Mouse (Mus musculus): ENCODE results near the gene Sod2. TPM values are rescaled to one million over a fixed set of nuclear protein-coding genes. Genes with fewer than 3 reads are reported as not detected.
A peak's percentile ranks its signal among the peaks of the same experiment; 100 is the strongest.
"Not testable (repeated sequence)": the region's sequence is repeated elsewhere in the genome, so short reads cannot be mapped to it uniquely, and the experiment has no call there.

Gene Sod2
- polyA plus RNA-seq, 1 experiment from 2014 or later: 83.1 TPM

DNA sequence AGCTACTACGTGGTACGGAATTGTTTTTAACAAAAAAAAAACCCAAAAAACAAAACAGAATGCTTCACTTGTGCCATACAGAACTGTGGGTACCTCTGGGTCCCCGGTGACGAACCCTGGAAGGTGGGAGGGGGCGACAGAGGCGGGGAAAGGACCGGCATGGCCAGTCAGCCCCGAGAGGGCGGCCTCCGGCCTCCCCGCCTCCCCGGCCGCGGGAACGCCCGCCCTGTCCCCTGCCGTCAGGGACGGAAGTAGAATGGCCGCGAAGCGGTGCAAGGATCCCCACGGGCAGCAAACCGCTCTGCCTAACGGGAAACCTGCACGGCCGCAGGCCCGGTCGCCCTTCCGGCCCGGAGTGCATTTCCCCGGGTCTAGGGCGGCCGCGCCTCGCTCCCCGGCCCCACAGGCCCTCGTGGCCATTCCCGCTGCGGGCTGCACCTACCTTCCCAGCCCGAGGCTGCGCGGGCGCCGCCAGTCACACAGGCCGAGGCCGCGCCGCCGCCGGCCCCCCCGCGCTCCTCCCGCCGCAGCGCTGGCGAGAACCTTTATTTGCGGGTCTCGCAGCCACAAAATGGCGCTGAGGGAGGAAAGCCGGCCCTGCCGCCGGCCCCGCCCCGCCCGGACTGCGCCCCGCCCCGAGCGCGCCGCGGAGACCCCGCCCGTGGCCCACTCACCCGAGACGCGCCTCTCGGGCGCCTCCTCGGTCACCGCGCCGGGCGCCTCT is 14.8 kb upstream of the Sod2 start:
- peak overlapping the region; percentile 99 for H3K27ac ChIP-seq
- H3K9me3 ChIP-seq: no peaks in the 10 kb centered on the region
- H3K4me2 ChIP-seq (replicated peaks): peak overlapping the region; percentile 82
- peaks cover 6% of the 10 kb centered on the region; the same call in 1 of the 2 replicates for H3K36me3 ChIP-seq
- H3K27me3 ChIP-seq: no peaks in the 10 kb centered on the region
- H3K4me1 ChIP-seq: peaks cover 6% of the 10 kb centered on the region; the same call in 1 of the 2 replicates
- WGBS: 1% methylated on average over 84 of the region's 84 CpGs
- peak overlapping the region; percentile 93 for H3K4me3 ChIP-seq
- peak overlapping the region; percentile 94 for H3K9ac ChIP-seq
- peak; percentile 93 for ATAC-seq (ENCODE audit: insufficient number of reproducible peaks, insufficient read depth, low FRiP score, low TSS enrichment)

DNA sequence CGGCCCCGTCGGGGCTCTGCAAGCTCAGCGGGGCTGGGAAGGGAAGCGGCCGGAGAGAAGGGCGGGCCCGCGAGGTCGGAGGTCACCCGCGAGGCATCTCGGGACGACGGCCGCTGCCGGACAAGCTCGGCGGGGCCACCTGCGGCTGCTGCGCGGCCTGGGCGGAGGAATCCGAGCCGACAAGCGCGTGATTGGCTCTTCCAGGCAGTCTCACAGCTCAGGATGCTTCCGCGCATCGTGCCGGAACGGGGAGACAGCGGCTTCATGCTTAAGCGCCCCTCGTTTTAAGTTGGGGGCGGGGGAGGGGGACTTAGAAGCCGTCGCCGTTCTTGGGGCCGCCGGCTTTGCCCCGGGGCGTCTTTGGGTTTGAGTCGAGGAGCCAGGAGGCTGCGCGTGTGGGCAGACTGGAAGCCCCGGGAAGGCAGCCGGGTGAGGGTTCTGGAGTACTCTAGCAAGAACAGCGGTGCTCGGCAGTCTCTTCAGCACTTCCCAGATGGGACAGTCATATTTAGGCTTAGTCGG is 14.1 kb upstream of the Sod2 start:
- WGBS: 0% methylated on average over 51 of the region's 51 CpGs
- Histone ChIP-seq H3K36me3 (peaks cover 6% of the 10 kb centered on the region; the same call in 1 of the 2 replicates), H3K4me3 (peak overlapping the region; percentile 93), H3K27ac (peak overlapping the region; percentile 99), H3K27me3 (no peaks in the 10 kb centered on the region), H3K9me3 (no peaks in the 10 kb centered on the region), H3K4me2 (replicated peaks) (peak overlapping the region; percentile 82), H3K4me1 (peaks cover 6% of the 10 kb centered on the region; the same call in 1 of the 2 replicates), H3K9ac (peak overlapping the region; percentile 94)
- ATAC-seq (ENCODE audit: insufficient number of reproducible peaks, insufficient read depth, low FRiP score, low TSS enrichment): peak; percentile 80; the same call in 1 of the 2 replicates

DNA sequence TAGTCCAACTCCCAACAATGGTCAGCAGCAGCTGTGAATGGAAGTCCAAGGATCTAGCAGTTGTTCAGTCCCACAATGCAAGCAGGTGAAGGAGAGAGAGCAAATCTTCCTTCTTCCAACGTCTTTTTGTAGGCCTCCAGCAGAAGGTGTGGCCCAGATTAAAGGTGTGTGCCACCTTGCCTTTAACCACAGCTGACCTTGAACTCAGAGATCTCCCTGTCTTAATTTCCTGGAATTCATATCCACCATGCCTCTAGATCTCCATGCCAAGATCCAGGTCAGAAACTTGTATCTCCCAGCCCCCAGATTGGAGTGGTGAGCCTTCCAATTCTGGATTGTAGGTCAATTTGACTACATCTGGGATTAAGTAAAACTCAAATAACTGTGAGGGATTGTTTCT is 12.6 kb upstream of the Sod2 start, which contains the start of gene Wtap:
Gene Wtap (minus strand): TSS at position 101 of the 400 bp plus-strand sequence.
- H3K4me1 ChIP-seq: peaks cover 6% of the 10 kb centered on the region; the same call in 1 of the 2 replicates
- no peaks in the 10 kb centered on the region for H3K9me3 ChIP-seq
- ATAC-seq (ENCODE audit: insufficient number of reproducible peaks, insufficient read depth, low FRiP score, low TSS enrichment): no peak
- WGBS: 68% methylated on average over 1 of the region's 1 CpGs
- no peaks in the 10 kb centered on the region for H3K36me3 ChIP-seq
- peak within 1 kb of the TSS; percentile 99; the same call in 1 of the 2 replicates for H3K27ac ChIP-seq
- H3K4me3 ChIP-seq: peak within 1 kb of the TSS; percentile 93
- peak within 1 kb of the TSS; percentile 82 for H3K4me2 ChIP-seq (replicated peaks)
- H3K9ac ChIP-seq: peak within 1 kb of the TSS; percentile 94; the same call in 1 of the 2 replicates
- H3K27me3 ChIP-seq: no peaks in the 10 kb centered on the region

DNA sequence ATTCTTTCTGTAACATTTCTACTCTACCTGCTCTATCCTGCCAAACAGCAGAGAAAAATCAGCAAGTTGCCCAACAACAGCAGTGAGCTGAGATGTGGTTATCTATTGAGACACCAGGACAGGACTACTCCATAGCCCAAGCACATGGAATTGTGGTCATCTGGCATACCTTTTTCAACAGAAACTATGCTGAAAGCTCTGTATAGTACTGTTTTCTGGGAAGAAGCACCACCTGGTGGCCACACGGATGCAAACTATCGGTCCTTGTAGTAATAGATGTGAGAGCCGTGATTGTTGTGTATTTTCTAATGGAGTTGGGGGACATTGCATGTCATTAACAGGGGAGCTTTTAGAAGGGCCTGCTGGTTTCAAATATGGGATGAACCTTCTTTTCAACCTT is 10.3 kb upstream of the Sod2 start:
- 17% methylated on average over 3 of the region's 3 CpGs for WGBS
- Histone ChIP-seq H3K27me3 (no peaks in the 10 kb centered on the region), H3K36me3 (no peaks in the 10 kb centered on the region), H3K27ac (no peak overlapping the region), H3K4me1 (no peaks in the 10 kb centered on the region), H3K9ac (no peak overlapping the region), H3K4me2 (replicated peaks) (no peak overlapping the region), H3K9me3 (no peaks in the 10 kb centered on the region), H3K4me3 (no peak overlapping the region)
- no peak for ATAC-seq (ENCODE audit: insufficient number of reproducible peaks, insufficient read depth, low FRiP score, low TSS enrichment)

DNA sequence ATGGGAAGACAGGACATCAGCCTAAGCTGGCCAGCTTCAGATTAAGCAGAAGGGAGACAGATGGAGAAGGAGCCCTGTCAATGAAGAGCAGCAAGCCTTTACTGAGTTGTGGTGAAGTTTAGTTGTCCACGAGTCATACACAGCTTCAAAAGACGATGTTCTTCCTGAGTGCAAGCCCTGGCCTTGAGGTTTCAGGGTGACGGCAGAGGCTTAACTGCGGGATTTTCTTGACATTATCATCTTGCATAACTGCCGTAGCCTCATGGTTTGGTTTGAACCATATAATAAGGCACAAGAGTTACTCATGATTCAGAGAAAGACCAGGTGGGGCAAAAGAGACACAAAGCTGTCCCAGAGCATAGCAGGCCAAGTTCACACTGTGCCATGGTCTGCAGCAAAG is 8.8 kb upstream of the Sod2 start:
- no peak overlapping the region for H3K27ac ChIP-seq
- H3K9ac ChIP-seq: no peak overlapping the region
- H3K9me3 ChIP-seq: no peaks in the 10 kb centered on the region
- ATAC-seq (ENCODE audit: insufficient number of reproducible peaks, insufficient read depth, low FRiP score, low TSS enrichment): no peak
- H3K4me3 ChIP-seq: no peak overlapping the region
- 92% methylated on average over 5 of the region's 5 CpGs for WGBS
- H3K36me3 ChIP-seq: no peaks in the 10 kb centered on the region
- H3K27me3 ChIP-seq: no peaks in the 10 kb centered on the region
- no peaks in the 10 kb centered on the region for H3K4me1 ChIP-seq
- H3K4me2 ChIP-seq (replicated peaks): no peak overlapping the region

DNA sequence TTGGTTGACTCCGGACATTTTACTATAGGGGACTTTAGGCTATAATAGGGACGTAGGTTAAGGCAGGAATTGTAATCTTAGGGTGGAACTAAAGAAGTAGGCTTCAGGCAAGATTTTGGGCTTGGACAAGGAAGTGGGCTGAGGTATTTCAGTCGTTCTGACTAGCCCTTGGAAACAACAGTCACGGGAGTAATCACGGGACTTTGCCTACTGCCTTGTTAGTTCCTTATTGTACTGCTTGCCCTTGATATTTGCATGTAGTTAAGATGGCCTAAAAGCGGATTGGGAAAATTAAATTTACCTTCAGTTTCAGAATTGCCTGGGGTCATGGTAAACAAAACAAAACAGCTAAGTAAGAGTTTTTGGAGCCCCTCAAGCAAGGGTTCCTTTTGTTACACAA is 7.6 kb upstream of the Sod2 start:
- no peak overlapping the region for H3K9ac ChIP-seq
- H3K27me3 ChIP-seq: no peaks in the 10 kb centered on the region
- no peak for ATAC-seq (ENCODE audit: insufficient number of reproducible peaks, insufficient read depth, low FRiP score, low TSS enrichment)
- WGBS: 70% methylated on average over 6 of the region's 6 CpGs
- no peaks in the 10 kb centered on the region for H3K9me3 ChIP-seq
- H3K27ac ChIP-seq: no peak overlapping the region
- no peak overlapping the region for H3K4me3 ChIP-seq
- H3K36me3 ChIP-seq: no peaks in the 10 kb centered on the region
- no peak overlapping the region for H3K4me2 ChIP-seq (replicated peaks)
- no peaks in the 10 kb centered on the region for H3K4me1 ChIP-seq

DNA sequence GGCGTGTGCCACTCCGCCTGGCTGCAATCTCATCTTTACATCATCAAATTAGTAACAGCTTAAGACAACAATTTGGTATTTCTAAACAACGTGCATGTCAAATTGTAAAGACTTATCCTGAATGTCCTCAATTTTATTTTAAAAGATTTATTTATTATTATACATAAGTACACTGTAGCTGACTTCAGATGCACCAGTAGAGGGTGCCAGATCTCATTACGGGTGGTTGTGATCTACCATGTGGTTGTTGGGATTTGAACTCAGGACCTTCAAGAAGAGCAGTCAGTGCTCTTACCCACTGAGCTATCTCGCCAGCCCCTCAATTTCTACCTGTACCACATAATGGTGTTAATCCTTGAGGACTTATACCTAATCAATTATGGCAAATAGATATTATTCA is 4.4 kb upstream of the Sod2 start:
- 91% methylated on average over 5 of the region's 5 CpGs for WGBS
- not testable (repeated sequence) for H3K4me3 ChIP-seq; H3K9me3 ChIP-seq; H3K36me3 ChIP-seq; H3K9ac ChIP-seq; ATAC-seq (ENCODE audit: insufficient number of reproducible peaks, insufficient read depth, low FRiP score, low TSS enrichment); H3K4me2 ChIP-seq (replicated peaks); H3K27ac ChIP-seq; H3K27me3 ChIP-seq; H3K4me1 ChIP-seq

DNA sequence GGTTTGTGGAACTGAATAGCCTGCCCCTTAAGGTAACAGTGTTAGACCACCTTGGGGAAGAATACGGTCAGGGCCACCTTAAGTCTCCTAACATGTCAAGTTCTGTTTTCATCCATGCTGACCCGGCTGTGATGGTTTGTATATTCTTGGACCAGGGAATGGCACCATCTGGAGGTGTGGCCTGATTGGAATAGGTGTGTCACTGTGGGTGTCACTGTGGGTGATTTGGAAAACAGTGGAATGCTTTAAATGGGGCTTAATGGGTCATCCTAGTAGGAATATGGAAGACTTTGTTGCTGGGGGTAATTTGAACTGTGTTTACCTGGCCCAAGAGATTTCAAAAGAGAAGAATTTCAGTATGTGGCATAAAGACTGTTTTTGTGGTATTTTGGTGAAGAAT is 2.2 kb upstream of the Sod2 start:
- not testable (repeated sequence) for H3K9me3 ChIP-seq

DNA sequence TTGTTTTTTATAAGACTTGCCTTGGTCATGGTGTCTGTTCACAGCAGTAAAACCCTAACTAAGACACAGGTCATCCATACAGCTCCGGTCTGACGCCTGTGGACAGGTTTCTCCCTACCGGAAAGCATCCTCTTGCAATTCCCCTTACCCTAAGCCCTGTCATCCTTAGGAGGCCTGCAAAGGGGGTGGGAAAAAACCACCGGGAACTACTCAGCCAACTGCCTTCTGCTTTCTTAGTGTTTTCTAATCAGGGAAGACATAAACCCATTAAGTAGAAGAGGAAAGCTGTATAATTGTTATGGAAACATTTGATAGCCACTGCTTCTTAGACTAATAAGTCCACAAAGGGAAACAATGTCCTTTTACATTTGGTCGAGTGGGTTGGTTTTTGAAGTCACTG is 338 bp downstream of the Sod2 start:
- Histone ChIP-seq H3K4me2 (replicated peaks) (peak overlapping the region; percentile 72), H3K9ac (0 out of 2 replicates have a peak overlapping the region, but pooled peaks have one; percentile 44), H3K36me3 (no peaks in the 10 kb centered on the region; the same call in 1 of the 2 replicates), H3K4me3 (peak overlapping the region; percentile 87), H3K4me1 (peaks cover 8% of the 10 kb centered on the region), H3K27me3 (no peaks in the 10 kb centered on the region), H3K9me3 (no peaks in the 10 kb centered on the region), H3K27ac (no peak overlapping the region)
- 45% methylated on average over 5 of the region's 5 CpGs for WGBS
- ATAC-seq (ENCODE audit: insufficient number of reproducible peaks, insufficient read depth, low FRiP score, low TSS enrichment): no peak

More for the DNA sequence above, 2.2 kb upstream of the Sod2 start:
- not testable (repeated sequence) for ATAC-seq (ENCODE audit: insufficient number of reproducible peaks, insufficient read depth, low FRiP score, low TSS enrichment); H3K4me2 ChIP-seq (replicated peaks); H3K9ac ChIP-seq; H3K4me3 ChIP-seq; H3K27me3 ChIP-seq; H3K36me3 ChIP-seq; H3K4me1 ChIP-seq; H3K27ac ChIP-seq
- 68% methylated on average over 2 of the region's 2 CpGs for WGBS

DNA sequence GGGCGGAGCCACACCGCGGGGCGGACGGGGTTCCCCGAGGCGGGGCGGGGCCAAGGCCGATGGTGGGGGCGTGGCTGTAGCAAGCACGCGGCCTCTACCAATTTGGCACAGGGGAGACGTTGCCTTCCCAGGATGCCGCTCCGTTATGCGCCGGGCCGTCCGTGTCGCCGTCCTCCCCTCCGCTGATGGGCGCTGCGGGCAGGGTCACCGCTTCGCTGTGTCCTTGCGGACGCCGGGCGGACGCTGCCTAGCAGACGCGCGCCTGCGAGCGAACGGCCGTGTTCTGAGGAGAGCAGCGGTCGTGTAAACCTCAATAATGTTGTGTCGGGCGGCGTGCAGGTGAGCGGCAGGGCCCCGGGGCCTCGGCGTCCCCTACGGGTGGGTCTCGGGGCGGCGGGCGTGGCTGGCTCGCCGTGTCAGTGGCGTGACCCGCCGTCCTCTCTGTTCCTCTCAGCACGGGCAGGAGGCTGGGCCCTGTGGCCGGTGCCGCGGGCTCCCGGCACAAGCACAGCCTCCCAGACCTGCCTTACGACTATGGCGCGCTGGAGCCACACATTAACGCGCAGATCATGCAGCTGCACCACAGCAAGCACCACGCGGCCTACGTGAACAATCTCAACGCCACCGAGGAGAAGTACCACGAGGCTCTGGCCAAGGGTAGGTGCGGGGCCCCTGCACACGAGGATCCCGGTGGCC is 1.2 kb downstream of the Sod2 start:
- Histone ChIP-seq H3K27ac (peak overlapping the region; percentile 77), H3K27me3 (no peaks in the 10 kb centered on the region), H3K9me3 (no peaks in the 10 kb centered on the region), H3K36me3 (peaks cover 2% of the 10 kb centered on the region; the same call in 1 of the 2 replicates), H3K9ac (peak overlapping the region; percentile 62), H3K4me1 (peaks cover 8% of the 10 kb centered on the region), H3K4me3 (peak overlapping the region; percentile 87), H3K4me2 (replicated peaks) (peak overlapping the region; percentile 72)
- ATAC-seq (ENCODE audit: insufficient number of reproducible peaks, insufficient read depth, low FRiP score, low TSS enrichment): peak; percentile 98
- under 1% methylated on average over 75 of the region's 76 CpGs for WGBS

DNA sequence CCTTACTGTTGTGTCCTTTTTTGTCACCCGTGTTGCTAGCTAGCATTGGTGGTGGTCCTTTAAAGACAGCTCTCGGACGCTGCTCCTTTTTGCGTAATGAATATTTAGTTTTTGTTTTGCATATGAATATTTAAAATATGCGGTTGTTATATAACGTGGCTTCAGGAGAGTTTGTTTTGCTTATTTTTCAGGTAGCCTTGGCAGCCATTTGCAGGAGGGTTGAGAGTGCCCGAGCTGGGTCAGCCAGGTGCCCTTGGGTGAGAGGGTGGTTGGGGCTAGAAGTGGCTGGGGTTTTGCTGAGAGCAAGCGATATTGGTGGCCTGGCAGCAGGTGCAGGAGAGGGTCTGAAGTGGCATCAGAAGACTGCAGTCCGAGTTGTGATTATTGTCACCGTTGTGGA is 1.9 kb downstream of the Sod2 start:
- no peak for ATAC-seq (ENCODE audit: insufficient number of reproducible peaks, insufficient read depth, low FRiP score, low TSS enrichment)

More for the DNA sequence above, 1.9 kb downstream of the Sod2 start:
- Histone ChIP-seq H3K9ac (peak overlapping the region; percentile 62), H3K4me3 (peak overlapping the region; percentile 87), H3K4me2 (replicated peaks) (peak overlapping the region; percentile 72), H3K9me3 (no peaks in the 10 kb centered on the region), H3K27me3 (no peaks in the 10 kb centered on the region), H3K4me1 (peaks cover 8% of the 10 kb centered on the region), H3K36me3 (peaks cover 9% of the 10 kb centered on the region), H3K27ac (no peak overlapping the region; the same call in 1 of the 2 replicates)
- 3% methylated on average over 10 of the region's 10 CpGs for WGBS

Measured in embryonic facial prominence, embryonic 12.5 days (tissue).